Mouse (Mus musculus): Measurements from ENCODE around the gene Pygo2. TPM values are rescaled to one million over a fixed set of nuclear protein-coding genes. Genes with fewer than 3 reads are reported as not detected.
"Not testable (repeated sequence)": the region's sequence is repeated elsewhere in the genome, so short reads cannot be mapped to it uniquely, and the experiment has no call there.

Pygo2 gene
- total RNA-seq, 2 experiments from 2014 or later = 59.4 to 64.8 TPM

- peak; percentile 59 to 66 for DNase-seq
These were observed 8.8 kb upstream of the Pygo2 start for GRCm38 (mm10) chr3:89421002-89421774.

- no peak for DNase-seq
These were observed 8.1 kb upstream of the Pygo2 start for GRCm38 (mm10) chr3:89421810-89422473.

GRCm38 (mm10) chr3:89422556-89423205 is 7.3 kb upstream of the Pygo2 start:
- no peak for DNase-seq

- no peak for DNase-seq
These were observed 5.4 kb upstream of the Pygo2 start for GRCm38 (mm10) chr3:89424416-89425140.

- no peak for DNase-seq
These were observed 4.9 kb upstream of the Pygo2 start for GRCm38 (mm10) chr3:89425141-89425525.

GRCm38 (mm10) chr3:89425876-89426275 is 4.1 kb upstream of the Pygo2 start:
- no peak for DNase-seq

GRCm38 (mm10) chr3:89429021-89429420 is 993 bp upstream of the Pygo2 start:
- DNase-seq = not testable (repeated sequence)

GRCm38 (mm10) chr3:89432606-89433005 is 2.6 kb downstream of the Pygo2 start:
- no peak for DNase-seq

- DNase-seq = no peak
These were observed 4.5 kb downstream of the Pygo2 start for GRCm38 (mm10) chr3:89434532-89434931.

GRCm38 (mm10) chr3:89435041-89435440 is 5.0 kb downstream of the Pygo2 start:
- DNase-seq = no peak

GRCm38 (mm10) chr3:89436176-89437113 is 6.4 kb downstream of the Pygo2 start, which contains the start of gene Pbxip1:
Gene Pbxip1 (plus strand): TSS chr3:89436706.
- DNase-seq = no peak

- DNase-seq = no peak
These were observed 7.3 kb downstream of the Pygo2 start for GRCm38 (mm10) chr3:89437269-89437668.

GRCm38 (mm10) chr3:89440691-89441090 is 10.7 kb downstream of the Pygo2 start:
- no peak for DNase-seq

- no peak for DNase-seq
These were observed 18.9 kb downstream of the Pygo2 start for GRCm38 (mm10) chr3:89448720-89449537.

- DNase-seq = peak; percentile 67 to 69
These were observed 19.5 kb downstream of the Pygo2 start for GRCm38 (mm10) chr3:89449541-89449940.

- no peak for DNase-seq
These were observed 21.9 kb downstream of the Pygo2 start for GRCm38 (mm10) chr3:89451916-89452315.

GRCm38 (mm10) chr3:89454401-89455177 is 24.6 kb downstream of the Pygo2 start, which contains the start of gene Pmvk:
Gene Pmvk (plus strand): TSS chr3:89454541.
- DNase-seq = no peak

- no peak for DNase-seq
These were observed 25.8 kb downstream of the Pygo2 start for GRCm38 (mm10) chr3:89455786-89456285.
